Mouse (Mus musculus): Measurements from ENCODE around the gene Tmem104.

GRCm38 (mm10) chr11:115274771-115275170, 87.5 kb downstream of the Tmem104 start:
- TF ChIP-seq POLR2A (IDR thresholded peaks at IDR 0.05; ENCODE audit: insufficient read depth, low read depth, low read length): no peak
- no peak for TF ChIP-seq CTCF (IDR thresholded peaks at IDR 0.05; ENCODE audit: insufficient read depth, low read depth, low read length)
